Mouse (Mus musculus) forebrain, postnatal 0 days (tissue): ENCODE results near the gene Ttc23. TPM values are rescaled to one million over a fixed set of nuclear protein-coding genes. Genes with fewer than 3 reads are reported as not detected.

Source experiments
- ATAC-seq: fragments of 200-750 bp; cut with Nextera tagmentation; 2 replicates; pipeline ENCODE4 v1.8.0; 2017; ENCODE audit warnings: mild to moderate bottlenecking, moderate library complexity
- DNase-seq: peaks from one replicate; pipeline ENCODE4 v3.0.0-alpha.2; 2015
- H3K27ac ChIP-seq: fragments of 300-500 bp; sonication (generic); 2 replicates; pipeline ENCODE4 v1.5.1; 2014; ENCODE audit warnings: low read depth, mild to moderate bottlenecking, antibody characterized with exemption, low read length, moderate library complexity, mixed read lengths
- H3K27me3 ChIP-seq: fragments of 300-500 bp; sonication (generic); 2 replicates; pipeline ENCODE4 v1.6.1; 2014; ENCODE audit warnings: mild to moderate bottlenecking, low read length, mixed read lengths; ENCODE audit not compliant: insufficient read depth
- H3K36me3 ChIP-seq: fragments of 300-500 bp; sonication (generic); 2 replicates; pipeline ENCODE4 v1.6.1; 2014; ENCODE audit warnings: mild to moderate bottlenecking, moderate library complexity; ENCODE audit not compliant: insufficient read depth
- H3K4me1 ChIP-seq: fragments of 300-500 bp; sonication (generic); 2 replicates; pipeline ENCODE4 v1.6.1; 2014; ENCODE audit warnings: antibody characterized with exemption; ENCODE audit not compliant: insufficient read depth
- H3K4me2 ChIP-seq: fragments of 300-500 bp; sonication (generic); 2 replicates; pipeline ENCODE4 v1.6.1; 2014; ENCODE audit warnings: low read depth, mild to moderate bottlenecking, moderate library complexity
- H3K4me3 ChIP-seq: fragments of 300-500 bp; sonication (generic); 2 replicates; pipeline ENCODE4 v1.5.1; 2014; ENCODE audit warnings: low read depth, low read length, mixed read lengths
- H3K9ac ChIP-seq: fragments of 300-500 bp; sonication (generic); 2 replicates; pipeline ENCODE4 v1.6.1; 2014; ENCODE audit warnings: mild to moderate bottlenecking
- H3K9me3 ChIP-seq: fragments of 300-500 bp; sonication (generic); 2 replicates; pipeline ENCODE4 v1.6.1; 2016; ENCODE audit warnings: low read length
- CTCF ChIP-seq: sonication (generic); IDR thresholded peaks from 2 replicates; pipeline ENCODE4 v1.5.1; 2016; ENCODE audit warnings: antibody characterized with exemption, control low read depth, low read depth
- WGBS: fragments of 180-500 bp; shearing (Covaris S2); extraction: QIAGEN DNeasy Blood & Tissue Kit; methylation state at CpG from one replicate; pipeline ENCODE4 v1.1.7; 2014; 5-methylcytosine and 5-hydroxymethylcytosine counted together
- polyA plus RNA-seq: library from polyadenylated mRNA; unstranded; fragments of >200 nt; fragmentation: Nextera tagmentation; extraction: Ambion mirVana; gene quantifications from 2 replicates; pipeline ENCODE4 v1.2.1, GENCODE M21; 2015
- total RNA-seq: library from RNA; depleted of rRNA; stranded (reverse); fragments of >200 nt; gene quantifications from 2 replicates; pipeline ENCODE4 v1.2.3, GENCODE M21; 2014

The Ttc23 gene
- total and polyA plus RNA-seq, 2 experiments from 2014 or later = 6.0 to 11.0 TPM

DNA sequence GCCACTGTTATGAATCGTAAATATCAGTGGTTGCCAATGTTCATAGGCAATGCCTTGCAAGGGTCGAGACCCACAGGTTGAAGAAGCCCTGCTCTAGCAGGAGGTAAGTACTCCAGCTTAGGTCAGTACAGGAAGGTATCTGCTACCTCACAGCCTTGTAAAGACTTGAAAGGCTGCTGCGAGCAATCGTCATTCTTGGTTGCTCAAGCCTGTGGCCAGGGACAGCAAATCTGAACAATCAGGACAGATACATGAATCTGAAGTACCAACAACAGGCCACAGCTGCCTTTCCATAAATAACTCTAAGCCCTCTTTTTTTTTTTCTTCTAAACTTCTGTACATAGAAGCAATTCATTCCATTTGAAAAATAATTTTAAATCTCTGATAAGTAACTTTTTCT, 85.1 kb downstream of the Ttc23 start:
- Histone ChIP-seq H3K27ac (no peak overlapping the region), H3K27me3 (no peaks in the 10 kb centered on the region), H3K4me2 (no peak overlapping the region), H3K9me3 (no peaks in the 10 kb centered on the region), H3K4me1 (peaks cover 2% of the 10 kb centered on the region; the same call in 1 of the 2 replicates), H3K4me3 (no peak overlapping the region), H3K9ac (no peak overlapping the region), H3K36me3 (no peaks in the 10 kb centered on the region; the same call in 1 of the 2 replicates)
- ATAC-seq (no peak), DNase-seq (no peak)
- no peak for TF ChIP-seq CTCF
- WGBS = 86% methylated on average over 4 of the region's 4 CpGs

DNA sequence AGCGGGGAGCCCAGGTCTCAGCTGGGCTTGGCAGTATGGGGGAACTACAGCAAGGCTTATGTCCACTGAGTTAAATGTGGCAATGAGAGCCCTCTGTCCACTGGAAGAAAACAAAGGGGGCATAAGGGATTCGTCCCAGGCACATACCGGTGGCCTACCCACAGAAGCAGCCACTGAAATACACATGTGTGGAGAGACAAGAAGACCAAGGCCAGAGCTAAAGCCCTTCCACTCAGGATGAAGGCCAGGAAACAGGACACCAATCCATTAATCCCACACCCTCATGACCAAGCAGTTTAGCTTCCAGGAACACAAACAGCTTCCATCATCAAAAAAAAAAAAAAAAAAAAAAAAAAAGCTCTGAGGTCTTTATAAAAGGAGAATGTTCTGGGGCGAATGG, 93.2 kb downstream of the Ttc23 start:
- Histone ChIP-seq H3K9me3 (no peaks in the 10 kb centered on the region), H3K4me2 (no peak overlapping the region), H3K4me1 (no peaks in the 10 kb centered on the region), H3K27me3 (no peaks in the 10 kb centered on the region), H3K27ac (no peak overlapping the region), H3K4me3 (no peak overlapping the region), H3K9ac (no peak overlapping the region), H3K36me3 (no peaks in the 10 kb centered on the region)
- ATAC-seq = no peak
- TF ChIP-seq CTCF = no peak
- WGBS = 88% methylated on average over 4 of the region's 4 CpGs
- no peak for DNase-seq

- H3K27me3 ChIP-seq = no peaks in the 10 kb centered on the region
- no peaks in the 10 kb centered on the region for H3K9me3 ChIP-seq
- no peak overlapping the region for H3K27ac ChIP-seq
- WGBS = 77% methylated on average over 5 of the region's 5 CpGs
- H3K4me3 ChIP-seq = no peak overlapping the region
- H3K9ac ChIP-seq = no peak overlapping the region
- no peak overlapping the region for H3K4me2 ChIP-seq
- DNase-seq (no peak), ATAC-seq (no peak)
- no peak for TF ChIP-seq CTCF
- H3K36me3 ChIP-seq = no peaks in the 10 kb centered on the region
- no peaks in the 10 kb centered on the region for H3K4me1 ChIP-seq
These were observed 93.6 kb downstream of the Ttc23 start for GRCm38 (mm10) chr7:67740796-67741195.

DNA sequence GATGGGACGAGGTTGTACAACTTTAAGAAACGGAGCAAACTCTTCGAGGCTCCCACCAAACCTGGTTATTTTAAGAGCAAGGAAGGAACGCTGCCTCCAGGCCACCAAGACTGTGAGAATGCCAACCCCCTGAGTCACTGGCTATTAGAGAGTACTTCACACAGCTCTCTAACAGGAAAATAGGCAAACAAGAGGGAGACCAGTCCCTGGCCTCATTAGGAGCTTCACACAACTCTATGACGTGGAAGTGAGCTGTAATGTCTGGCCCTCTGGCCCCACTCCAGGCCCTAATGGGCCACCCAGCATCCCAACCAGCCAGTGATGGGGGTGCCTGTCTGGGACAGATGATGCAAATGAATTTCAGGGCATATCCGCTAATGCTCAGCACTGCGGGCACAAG, 94.5 kb downstream of the Ttc23 start:
- 44% methylated on average over 7 of the region's 7 CpGs for WGBS
- no peak overlapping the region for H3K4me2 ChIP-seq
- peak; percentile 45; the same call in 1 of the 2 replicates for ATAC-seq

GRCm38 (mm10) chr7:67747731-67748305, 100.6 kb downstream of the Ttc23 start:
- WGBS = 96% methylated on average over 4 of the region's 4 CpGs
- Histone ChIP-seq H3K9ac (no peak overlapping the region), H3K27me3 (no peaks in the 10 kb centered on the region), H3K9me3 (no peaks in the 10 kb centered on the region), H3K4me3 (no peak overlapping the region), H3K4me1 (no peaks in the 10 kb centered on the region), H3K27ac (no peak overlapping the region), H3K36me3 (no peaks in the 10 kb centered on the region), H3K4me2 (no peak overlapping the region)
- DNase-seq (no peak), ATAC-seq (no peak)
- no peak for TF ChIP-seq CTCF

More for the DNA sequence above, 94.5 kb downstream of the Ttc23 start:
- Histone ChIP-seq H3K36me3 (no peaks in the 10 kb centered on the region), H3K9ac (no peak overlapping the region), H3K4me1 (no peaks in the 10 kb centered on the region), H3K9me3 (no peaks in the 10 kb centered on the region), H3K27ac (no peak overlapping the region), H3K4me3 (no peak overlapping the region), H3K27me3 (no peaks in the 10 kb centered on the region)
- TF ChIP-seq CTCF = no peak
- no peak for DNase-seq

- DNase-seq (peak; percentile 13), ATAC-seq (no peak)
- no peak for TF ChIP-seq CTCF
- no peak overlapping the region for H3K9ac ChIP-seq
- H3K36me3 ChIP-seq = no peaks in the 10 kb centered on the region
- H3K9me3 ChIP-seq = no peaks in the 10 kb centered on the region
- no peak overlapping the region for H3K27ac ChIP-seq
- H3K4me1 ChIP-seq = no peaks in the 10 kb centered on the region
- 59% methylated on average over 4 of the region's 4 CpGs for WGBS
- H3K4me3 ChIP-seq = no peak overlapping the region
- no peak overlapping the region for H3K4me2 ChIP-seq
- no peaks in the 10 kb centered on the region for H3K27me3 ChIP-seq
These were observed 102.4 kb downstream of the Ttc23 start for GRCm38 (mm10) chr7:67749441-67750239.

- Histone ChIP-seq H3K4me3 (no peak overlapping the region), H3K4me2 (no peak overlapping the region), H3K4me1 (no peaks in the 10 kb centered on the region), H3K27ac (no peak overlapping the region), H3K9me3 (no peaks in the 10 kb centered on the region), H3K27me3 (no peaks in the 10 kb centered on the region), H3K36me3 (no peaks in the 10 kb centered on the region), H3K9ac (no peak overlapping the region)
- DNase-seq = no peak
- no peak for ATAC-seq
- WGBS = 63% methylated on average over 11 of the region's 11 CpGs
- TF ChIP-seq CTCF = no peak
These were observed 107.4 kb downstream of the Ttc23 start for GRCm38 (mm10) chr7:67754606-67755005.
